Mouse (Mus musculus): ENCODE measurements around the gene Tmem198b.

Gene Tmem198b

GRCm38 (mm10) chr10:128801981-128802495 lies 2.1 kb downstream of the Tmem198b start:
- DNase-seq (ENCODE audit: low spot score in 2 of 2): no peak

GRCm38 (mm10) chr10:128798676-128799075 lies 5.5 kb downstream of the Tmem198b start:
- no peak for DNase-seq (ENCODE audit: low spot score in 2 of 2)

- DNase-seq (ENCODE audit: low spot score in 2 of 2): no peak
These were observed 8.6 kb downstream of the Tmem198b start for GRCm38 (mm10) chr10:128795581-128795980.

- DNase-seq (ENCODE audit: low spot score in 2 of 2): no peak
These were observed 9.8 kb downstream of the Tmem198b start for GRCm38 (mm10) chr10:128794391-128794790.

- DNase-seq (ENCODE audit: low spot score in 2 of 2): no peak
These were observed 10.9 kb downstream of the Tmem198b start for GRCm38 (mm10) chr10:128793258-128793657.

GRCm38 (mm10) chr10:128792041-128792440 lies 12.1 kb downstream of the Tmem198b start:
- no peak for DNase-seq (ENCODE audit: low spot score in 2 of 2)

GRCm38 (mm10) chr10:128790398-128791124 lies 13.6 kb downstream of the Tmem198b start, which contains the start of gene Mmp19:
Mmp19 (plus strand) TSS chr10:128790910.
- DNase-seq (ENCODE audit: low spot score in 2 of 2): no peak

GRCm38 (mm10) chr10:128780200-128780599 lies 24.0 kb downstream of the Tmem198b start:
- no peak for DNase-seq (ENCODE audit: low spot score in 2 of 2)

GRCm38 (mm10) chr10:128779011-128779795 lies 25.0 kb downstream of the Tmem198b start:
- no peak for DNase-seq (ENCODE audit: low spot score in 2 of 2)

- DNase-seq (ENCODE audit: low spot score in 2 of 2): no peak
These were observed 25.7 kb downstream of the Tmem198b start for GRCm38 (mm10) chr10:128778441-128778840.

GRCm38 (mm10) chr10:128773685-128774084 lies 30.5 kb downstream of the Tmem198b start:
- DNase-seq (ENCODE audit: low spot score in 2 of 2): no peak

- DNase-seq (ENCODE audit: low spot score in 2 of 2): no peak
These were observed 31.3 kb downstream of the Tmem198b start for GRCm38 (mm10) chr10:128772895-128773294.

All from frontal cortex, postnatal 10 days (tissue).